Mouse (Mus musculus): Measurements from ENCODE around the gene Rgl1. TPM values are rescaled to one million over a fixed set of nuclear protein-coding genes. Genes with fewer than 3 reads are reported as not detected.
"Not testable (repeated sequence)": the region's sequence is repeated elsewhere in the genome, so short reads cannot be mapped to it uniquely, and the experiment has no call there.

Rgl1 gene
- total RNA-seq, 2 experiments from 2014 or later: 37.0 to 38.2 TPM

GRCm38 (mm10) chr1:152788121-152788660, 22.0 kb upstream of the Rgl1 start:
- intact Hi-C loops (cut with DNase I): loop anchor here (5.0 to 10.0 kb wide), 3 partner anchors 54 to 607 kb away; no protein-coding TSS in a partner anchor
- DNase-seq (ENCODE audit: low spot score): no peak

- intact Hi-C loops (cut with DNase I): loop anchor here (5.0 to 10.0 kb wide), 3 partner anchors 55 to 608 kb away; no protein-coding TSS in a partner anchor
Observed at GRCm38 (mm10) chr1:152786953-152787352, 20.8 kb upstream of the Rgl1 start.

GRCm38 (mm10) chr1:152785446-152785845, 19.3 kb upstream of the Rgl1 start:
- intact Hi-C loops (cut with DNase I): loop anchor here (5.0 to 10.0 kb wide), 3 partner anchors 57 to 609 kb away; no protein-coding TSS in a partner anchor
- not testable (repeated sequence) for DNase-seq (ENCODE audit: low spot score)

More at GRCm38 (mm10) chr1:152786953-152787352, 20.8 kb upstream of the Rgl1 start:
- no peak for DNase-seq (ENCODE audit: low spot score)

- no peak for DNase-seq (ENCODE audit: low spot score)
- intact Hi-C loops (cut with DNase I): loop anchor here (5.0 to 10.0 kb wide), 3 partner anchors 58 to 610 kb away; no protein-coding TSS in a partner anchor
Observed at GRCm38 (mm10) chr1:152784620-152785019, 18.5 kb upstream of the Rgl1 start.

- intact Hi-C loops (cut with DNase I): loop anchor here (5.0 kb wide), 1 partner anchor 128 kb away; no protein-coding TSS in a partner anchor
Observed at GRCm38 (mm10) chr1:152779071-152779737, 13.1 kb upstream of the Rgl1 start.

GRCm38 (mm10) chr1:152774601-152775000, 8.4 kb upstream of the Rgl1 start:
- DNase-seq (ENCODE audit: low spot score); intact Hi-C loops (cut with DNase I): not testable (repeated sequence)

More at GRCm38 (mm10) chr1:152779071-152779737, 13.1 kb upstream of the Rgl1 start:
- DNase-seq (ENCODE audit: low spot score): peak; percentile 45

GRCm38 (mm10) chr1:152771016-152771415, 4.9 kb upstream of the Rgl1 start:
- no peak for DNase-seq (ENCODE audit: low spot score)
- intact Hi-C loops (cut with DNase I): no loop called here

GRCm38 (mm10) chr1:152767749-152768488, 1.8 kb upstream of the Rgl1 start:
- intact Hi-C loops (cut with DNase I): loop anchor here (5.0 kb wide), 2 partner anchors 134 to 381 kb away; partner anchors contain the start of genes Smg7 and Tsen15

GRCm38 (mm10) chr1:152766804-152767748, 925 bp upstream of the Rgl1 start:
- intact Hi-C loops (cut with DNase I): loop anchor here (5.0 kb wide), 2 partner anchors 135 to 380 kb away; partner anchors contain the start of genes Smg7 and Tsen15
- no peak for DNase-seq (ENCODE audit: low spot score)

More at GRCm38 (mm10) chr1:152767749-152768488, 1.8 kb upstream of the Rgl1 start:
- DNase-seq (ENCODE audit: low spot score): peak; percentile 53

GRCm38 (mm10) chr1:152761791-152762190, 4.4 kb downstream of the Rgl1 start:
- DNase-seq (ENCODE audit: low spot score): no peak
- intact Hi-C loops (cut with DNase I): no loop called here

GRCm38 (mm10) chr1:152750312-152750965, 15.7 kb downstream of the Rgl1 start, which contains the start of gene Apobec4:
Gene Apobec4, plus strand, starts transcription at chr1:152750551.
- DNase-seq (ENCODE audit: low spot score): no peak
- intact Hi-C loops (cut with DNase I): no loop called here

- intact Hi-C loops (cut with DNase I): loop anchor here (5.0 to 10.0 kb wide), 3 partner anchors 107 to 364 kb away; partner anchors contain the start of gene Tsen15
- DNase-seq (ENCODE audit: low spot score): peak; percentile 17
Observed at GRCm38 (mm10) chr1:152749276-152749675, 16.9 kb downstream of the Rgl1 start.

- intact Hi-C loops (cut with DNase I): loop anchor here (1.0 to 10.0 kb wide), 5 partner anchors 22 to 362 kb away; partner anchors contain the start of gene Tsen15
- DNase-seq (ENCODE audit: low spot score): peak; percentile 46
Observed at GRCm38 (mm10) chr1:152746426-152746825, 19.7 kb downstream of the Rgl1 start.

GRCm38 (mm10) chr1:152743095-152743826, 22.9 kb downstream of the Rgl1 start:
- DNase-seq (ENCODE audit: low spot score): no peak
- intact Hi-C loops (cut with DNase I): loop anchor here (10.0 kb wide), 1 partner anchor 358 kb away; the partner anchor contains the start of gene Tsen15

- no peak for DNase-seq (ENCODE audit: low spot score)
- intact Hi-C loops (cut with DNase I): no loop called here
Observed at GRCm38 (mm10) chr1:152739374-152739773, 26.8 kb downstream of the Rgl1 start.

- DNase-seq (ENCODE audit: low spot score): peak; percentile 15
- intact Hi-C loops (cut with DNase I): no loop called here
Observed at GRCm38 (mm10) chr1:152738793-152739192, 27.4 kb downstream of the Rgl1 start.

- intact Hi-C loops (cut with DNase I): no loop called here
- no peak for DNase-seq (ENCODE audit: low spot score)
Observed at GRCm38 (mm10) chr1:152727604-152728236, 38.4 kb downstream of the Rgl1 start.
